Mouse (Mus musculus) forebrain, postnatal 0 days (tissue): ENCODE results near the gene Nxpe4. TPM values are rescaled to one million over a fixed set of nuclear protein-coding genes. Genes with fewer than 3 reads are reported as not detected.

Source experiments
- ATAC-seq: fragments of 200-750 bp; cut with Nextera tagmentation; 2 replicates; pipeline ENCODE4 v1.8.0; 2017; ENCODE audit warnings: mild to moderate bottlenecking, moderate library complexity
- DNase-seq: peaks from one replicate; pipeline ENCODE4 v3.0.0-alpha.2; 2015
- H3K27ac ChIP-seq: fragments of 300-500 bp; sonication (generic); 2 replicates; pipeline ENCODE4 v1.5.1; 2014; ENCODE audit warnings: low read depth, mild to moderate bottlenecking, antibody characterized with exemption, low read length, moderate library complexity, mixed read lengths
- H3K27me3 ChIP-seq: fragments of 300-500 bp; sonication (generic); 2 replicates; pipeline ENCODE4 v1.6.1; 2014; ENCODE audit warnings: mild to moderate bottlenecking, low read length, mixed read lengths; ENCODE audit not compliant: insufficient read depth
- H3K36me3 ChIP-seq: fragments of 300-500 bp; sonication (generic); 2 replicates; pipeline ENCODE4 v1.6.1; 2014; ENCODE audit warnings: mild to moderate bottlenecking, moderate library complexity; ENCODE audit not compliant: insufficient read depth
- H3K4me1 ChIP-seq: fragments of 300-500 bp; sonication (generic); 2 replicates; pipeline ENCODE4 v1.6.1; 2014; ENCODE audit warnings: antibody characterized with exemption; ENCODE audit not compliant: insufficient read depth
- H3K4me2 ChIP-seq: fragments of 300-500 bp; sonication (generic); 2 replicates; pipeline ENCODE4 v1.6.1; 2014; ENCODE audit warnings: low read depth, mild to moderate bottlenecking, moderate library complexity
- H3K4me3 ChIP-seq: fragments of 300-500 bp; sonication (generic); 2 replicates; pipeline ENCODE4 v1.5.1; 2014; ENCODE audit warnings: low read depth, low read length, mixed read lengths
- H3K9ac ChIP-seq: fragments of 300-500 bp; sonication (generic); 2 replicates; pipeline ENCODE4 v1.6.1; 2014; ENCODE audit warnings: mild to moderate bottlenecking
- H3K9me3 ChIP-seq: fragments of 300-500 bp; sonication (generic); 2 replicates; pipeline ENCODE4 v1.6.1; 2016; ENCODE audit warnings: low read length
- CTCF ChIP-seq: sonication (generic); IDR thresholded peaks from 2 replicates; pipeline ENCODE4 v1.5.1; 2016; ENCODE audit warnings: antibody characterized with exemption, control low read depth, low read depth
- WGBS: fragments of 180-500 bp; shearing (Covaris S2); extraction: QIAGEN DNeasy Blood & Tissue Kit; methylation state at CpG from one replicate; pipeline ENCODE4 v1.1.7; 2014; 5-methylcytosine and 5-hydroxymethylcytosine counted together
- polyA plus RNA-seq: library from polyadenylated mRNA; unstranded; fragments of >200 nt; fragmentation: Nextera tagmentation; extraction: Ambion mirVana; gene quantifications from 2 replicates; pipeline ENCODE4 v1.2.1, GENCODE M21; 2015
- total RNA-seq: library from RNA; depleted of rRNA; stranded (reverse); fragments of >200 nt; gene quantifications from 2 replicates; pipeline ENCODE4 v1.2.3, GENCODE M21; 2014; rRNA removed

The Nxpe4 gene
- total and polyA plus RNA-seq, 2 experiments from 2014 or later: 8.3 to 20.2 TPM

DNA sequence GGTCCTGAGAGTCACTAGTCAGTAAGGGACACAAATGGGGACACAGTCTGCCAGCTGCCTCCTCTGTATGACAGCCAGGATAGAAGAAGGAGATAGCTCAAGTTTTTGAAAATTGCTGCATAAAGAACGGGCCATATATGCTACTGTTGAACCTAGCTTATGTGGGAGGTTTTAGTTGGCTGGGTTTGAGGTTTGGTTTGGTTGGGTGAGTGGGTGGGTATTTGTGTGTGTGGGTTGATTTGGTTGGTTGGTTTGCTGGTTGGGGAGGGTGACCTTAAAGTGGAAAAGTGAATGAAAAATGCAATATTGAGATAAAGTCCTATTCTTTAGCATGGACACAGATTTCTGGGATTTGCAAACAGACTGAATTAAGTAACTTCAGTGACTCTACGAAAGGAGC lies 283.0 kb downstream of the Nxpe4 start:
- WGBS: 85% methylated on average over 2 of the region's 2 CpGs
- H3K9me3 ChIP-seq: no peaks in the 10 kb centered on the region
- no peaks in the 10 kb centered on the region for H3K27me3 ChIP-seq
- H3K36me3 ChIP-seq: no peaks in the 10 kb centered on the region
- no peaks in the 10 kb centered on the region for H3K4me1 ChIP-seq
- no peak for ATAC-seq
- no peak overlapping the region for H3K4me3 ChIP-seq
- no peak overlapping the region for H3K9ac ChIP-seq
- no peak for DNase-seq
- no peak overlapping the region for H3K27ac ChIP-seq
- no peak for TF ChIP-seq CTCF
- H3K4me2 ChIP-seq: no peak overlapping the region

DNA sequence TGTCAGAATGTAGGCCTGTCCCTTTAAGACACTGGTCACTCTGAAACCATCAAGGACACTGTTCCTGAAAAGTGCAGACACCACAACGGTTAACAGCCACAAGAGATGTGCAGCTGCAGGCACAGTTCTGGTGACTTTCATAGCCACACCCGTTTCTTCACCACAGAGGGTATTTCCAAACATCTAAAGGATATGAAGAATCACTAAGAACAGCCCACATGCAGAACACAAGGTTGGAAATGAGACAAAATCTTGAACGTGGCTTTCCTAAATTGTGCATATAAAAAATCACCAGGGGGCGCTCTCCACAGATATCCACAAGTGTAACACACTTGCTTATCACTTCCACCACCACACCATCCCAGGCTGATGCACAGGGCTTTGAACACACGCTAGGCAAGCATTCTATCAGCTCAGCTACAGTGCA lies 286.0 kb downstream of the Nxpe4 start:
- WGBS: 38% methylated on average over 5 of the region's 5 CpGs
- peak; percentile 26 for DNase-seq

More for the DNA sequence above, 286.0 kb downstream of the Nxpe4 start:
- H3K4me2 ChIP-seq: no peak overlapping the region
- no peaks in the 10 kb centered on the region for H3K27me3 ChIP-seq
- H3K9me3 ChIP-seq: no peaks in the 10 kb centered on the region
- H3K27ac ChIP-seq: no peak overlapping the region
- no peak for ATAC-seq
- no peak overlapping the region for H3K4me3 ChIP-seq
- no peaks in the 10 kb centered on the region for H3K4me1 ChIP-seq
- no peak overlapping the region for H3K9ac ChIP-seq
- peak; percentile 54 for TF ChIP-seq CTCF
- H3K36me3 ChIP-seq: no peaks in the 10 kb centered on the region

Other genes starting within 250 kb of the Nxpe4 start
- not detected in 2 replicates for gene Nxpe2, start 191.4 kb downstream of the Nxpe4 start, total RNA-seq
- 0.08 and 0.38 TPM in 2 replicates for gene Nxpe2, start 191.4 kb downstream of the Nxpe4 start, polyA plus RNA-seq